Mouse (Mus musculus) kidney, postnatal 4 days (tissue): ENCODE measurements at regions not wholly inside any gene's neighbourhood (a gene's known extent, or its start where the extent isn't known, plus 50 kb on each side); places are given as distances from the start of the nearest gene placed in this dataset.
A peak's percentile ranks its signal among the peaks of the same experiment; 100 is the strongest.

ENCODE experiments used
- DNase-seq, 2 experiments: peaks; one replicate each; pipeline ENCODE4 v3.0.0; 2021; ENCODE audit warnings: mixed read lengths in 2 of 2

DNA sequence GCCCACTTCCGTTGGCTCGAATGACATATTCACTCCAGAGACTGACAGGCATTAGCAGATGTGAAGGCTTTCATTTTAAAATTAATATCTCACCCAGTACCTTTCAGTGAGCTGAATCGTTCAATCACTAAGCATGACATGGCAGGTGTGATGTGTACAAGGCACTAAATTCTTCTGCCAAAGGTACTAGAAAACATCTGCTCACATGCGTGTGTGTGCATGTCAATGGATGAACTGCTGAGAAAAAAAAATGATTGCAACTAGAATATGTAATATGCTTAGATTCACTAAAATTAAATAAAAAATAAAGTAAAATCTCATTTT is 191.6 kb upstream of the Mageb18 start:
- no peak for DNase-seq

DNA sequence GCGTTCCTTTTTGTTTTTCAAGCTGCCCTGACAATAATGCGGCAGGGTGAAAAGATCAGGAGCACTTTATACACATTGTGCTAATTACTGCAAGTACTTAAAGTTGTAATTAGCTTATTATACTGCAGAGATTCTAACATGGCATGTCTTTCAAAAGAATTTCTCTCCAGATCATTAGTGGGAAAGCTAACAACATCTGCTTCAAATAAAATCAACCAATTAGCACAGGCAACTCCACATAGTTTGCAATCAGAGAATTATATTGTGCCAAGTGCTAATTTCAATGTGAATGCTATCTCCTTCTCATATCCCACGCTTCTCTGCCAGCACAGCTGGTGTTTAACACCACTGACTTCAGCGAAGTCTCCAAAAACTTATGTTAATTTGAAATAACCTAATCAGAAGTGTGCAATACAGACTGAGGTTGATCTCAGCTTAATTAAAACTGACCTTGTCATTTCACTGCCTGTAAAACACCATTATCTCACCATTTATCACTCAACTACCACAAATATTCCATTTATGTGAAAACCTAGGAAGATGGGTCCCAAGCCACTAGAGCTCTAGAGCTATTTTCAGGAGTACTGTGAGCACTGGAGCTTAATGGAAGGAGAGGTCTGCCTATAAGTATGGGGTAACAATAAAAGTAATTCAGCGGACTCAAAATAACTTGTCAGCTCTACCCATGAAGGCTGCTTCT is 191.1 kb upstream of the Mageb18 start:
- no peak for DNase-seq

DNA sequence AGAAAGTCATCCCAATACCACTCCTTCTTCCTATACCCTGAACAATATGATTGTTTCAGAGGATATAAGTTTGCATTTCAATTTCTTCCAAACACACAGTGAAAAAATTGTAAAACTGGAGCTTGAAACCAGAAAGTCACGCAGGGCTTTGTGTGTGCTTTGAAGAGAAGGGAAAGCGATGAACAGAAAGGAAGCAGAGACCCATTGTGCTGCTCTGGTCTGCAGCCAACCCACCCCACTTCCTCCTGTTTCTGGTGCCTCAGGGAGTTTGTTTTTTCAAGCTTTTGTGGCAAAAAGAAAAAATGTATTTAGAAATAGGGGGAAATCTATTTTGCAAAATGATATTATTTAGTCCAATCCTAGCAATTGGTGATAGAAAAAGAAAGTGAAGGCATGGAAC is 187.4 kb upstream of the Mageb18 start:
- DNase-seq = no peak

DNA sequence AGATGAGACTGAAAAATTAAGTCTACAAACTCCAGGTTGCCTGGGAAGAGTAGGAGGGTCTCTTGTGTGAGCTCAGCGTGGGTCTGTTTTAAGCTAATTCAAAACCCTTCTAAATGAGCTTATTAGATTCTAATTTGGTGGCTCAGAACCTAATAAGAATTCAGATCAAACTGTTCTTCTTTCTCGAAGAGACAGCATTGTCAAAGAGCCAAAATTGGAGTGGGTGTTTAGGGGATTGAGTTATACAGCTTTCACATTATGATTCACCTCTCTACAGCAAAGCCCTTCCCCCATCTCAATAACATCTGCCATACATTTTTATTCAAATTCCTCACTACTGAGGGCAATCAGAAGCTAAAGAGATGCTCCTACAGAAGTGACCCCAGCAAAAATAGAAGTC is 140.7 kb upstream of the Mageb18 start:
- no peak for DNase-seq

DNA sequence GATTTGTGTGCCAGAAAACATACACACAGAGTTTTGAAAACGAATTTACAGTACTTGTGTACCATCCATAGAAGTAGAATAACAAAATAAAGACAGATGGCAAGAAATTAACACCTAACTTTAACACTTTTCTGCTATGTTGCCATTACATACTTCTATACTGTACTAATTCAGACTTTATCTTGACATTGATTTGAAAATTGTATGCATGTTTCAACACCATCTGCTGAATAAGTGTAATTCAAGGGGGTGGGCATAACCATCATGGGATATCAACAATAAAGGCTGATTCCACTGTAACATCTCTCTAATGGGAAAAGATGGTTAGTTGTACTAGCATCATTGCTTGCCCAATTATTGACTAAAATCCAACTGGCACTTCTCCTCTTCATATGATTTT is 110.9 kb upstream of the Mageb18 start:
- DNase-seq = no peak

DNA sequence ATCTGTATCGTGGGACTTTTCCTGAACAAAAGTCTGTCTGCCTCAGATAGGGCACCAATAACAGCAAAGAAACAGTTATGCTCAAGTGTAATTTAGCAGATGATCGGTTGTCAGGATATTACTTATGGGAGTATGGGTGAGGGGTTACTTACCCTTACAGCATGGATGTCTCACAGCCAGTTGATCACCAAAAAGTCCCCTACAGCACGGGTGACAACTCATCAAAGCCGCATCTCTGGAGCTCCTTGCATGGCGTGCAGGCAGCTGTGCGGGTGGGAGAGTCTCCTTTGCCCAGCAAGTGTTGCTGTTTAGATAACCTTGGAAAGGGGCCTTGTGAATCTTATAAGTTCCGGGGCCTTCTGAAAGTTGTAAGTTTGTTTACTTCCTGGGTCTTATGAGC is 80.4 kb upstream of the Mageb18 start:
- DNase-seq = no peak

DNA sequence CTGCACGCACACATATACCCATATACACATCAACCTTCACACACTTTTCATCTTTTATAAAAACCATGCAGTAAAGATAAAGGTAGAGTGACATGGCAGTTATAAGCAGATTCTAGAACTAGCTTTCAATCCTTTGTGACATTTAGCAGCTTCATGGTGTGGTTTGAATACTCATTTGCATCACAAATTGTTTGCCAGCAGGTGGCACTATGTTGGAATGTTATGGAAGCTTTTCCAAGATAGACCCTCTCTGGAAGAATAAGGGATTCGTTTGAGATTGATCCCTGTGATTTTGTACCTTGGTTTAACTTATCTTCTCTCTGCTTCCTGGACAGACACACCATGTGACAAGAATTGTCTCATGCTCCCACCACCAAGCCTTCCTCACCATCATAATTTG is 61.8 kb upstream of the Mageb18 start:
- peak; percentile 5 to 8 for DNase-seq
